Mouse (Mus musculus) gastrocnemius, postnatal 14 days (tissue): ENCODE measurements around the gene Gm12184. TPM values are rescaled to one million over a fixed set of nuclear protein-coding genes. Genes with fewer than 3 reads are reported as not detected.

Experiments
- DNase-seq: peaks from one replicate; pipeline ENCODE4 v3.0.0; 2021; ENCODE audit warnings: mixed read lengths
- intact Hi-C: fragments of 180-260 bp; cut with DNase I; formaldehyde crosslinking; loops from one replicate; pipeline ENCODE4 v1.15.1; 2025; ENCODE audit warnings: low total_unique reads
- total RNA-seq, 2 experiments: library from RNA; stranded (reverse); gene quantifications; 2 replicates each; pipeline ENCODE4 v1.2.3; 2021

Gene Gm12184
- total RNA-seq, 2 experiments from 2014 or later = 2.7 to 3.0 TPM

DNA sequence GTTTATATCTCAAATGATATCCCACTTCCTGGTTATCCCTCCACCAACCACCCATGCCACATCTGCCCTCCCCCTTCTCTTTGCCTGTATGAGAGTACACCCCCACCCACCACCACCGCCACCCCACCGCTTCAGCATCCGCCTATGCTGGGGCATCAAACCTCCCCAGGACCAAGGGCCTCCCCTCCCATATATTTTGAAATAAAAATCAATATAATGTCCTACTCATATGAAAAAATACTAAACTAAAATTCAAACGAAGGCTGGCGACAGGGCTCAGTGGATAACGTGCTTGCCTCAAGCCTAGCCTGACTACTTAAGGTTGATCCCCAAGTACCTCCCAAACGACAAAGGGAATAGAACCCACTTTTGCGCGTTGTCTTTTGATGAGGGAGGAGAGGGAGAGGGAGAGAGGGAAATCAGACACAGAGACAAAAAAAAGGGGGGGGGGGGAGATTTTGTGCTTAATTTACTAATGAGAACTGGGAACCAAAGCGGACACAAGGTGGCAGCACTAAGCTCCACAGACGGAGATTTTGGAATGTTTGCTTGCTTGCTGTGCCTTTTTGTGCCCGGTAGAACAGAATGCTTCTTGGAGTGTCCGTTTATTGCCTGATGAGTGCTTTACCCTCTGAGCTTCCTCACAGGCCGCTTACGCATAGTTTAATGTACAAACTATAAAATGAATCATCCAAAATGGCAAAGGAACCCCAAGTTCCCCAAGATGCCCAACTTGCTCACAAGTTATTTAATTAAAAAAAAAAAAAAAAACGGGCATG is 38.0 kb downstream of the Gm12184 start:
- intact Hi-C loops = loop anchor here (2.0 to 5.0 kb wide), 2 partner anchors 70 to 314 kb away; no protein-coding TSS in a partner anchor
- DNase-seq = peak; percentile 66

DNA sequence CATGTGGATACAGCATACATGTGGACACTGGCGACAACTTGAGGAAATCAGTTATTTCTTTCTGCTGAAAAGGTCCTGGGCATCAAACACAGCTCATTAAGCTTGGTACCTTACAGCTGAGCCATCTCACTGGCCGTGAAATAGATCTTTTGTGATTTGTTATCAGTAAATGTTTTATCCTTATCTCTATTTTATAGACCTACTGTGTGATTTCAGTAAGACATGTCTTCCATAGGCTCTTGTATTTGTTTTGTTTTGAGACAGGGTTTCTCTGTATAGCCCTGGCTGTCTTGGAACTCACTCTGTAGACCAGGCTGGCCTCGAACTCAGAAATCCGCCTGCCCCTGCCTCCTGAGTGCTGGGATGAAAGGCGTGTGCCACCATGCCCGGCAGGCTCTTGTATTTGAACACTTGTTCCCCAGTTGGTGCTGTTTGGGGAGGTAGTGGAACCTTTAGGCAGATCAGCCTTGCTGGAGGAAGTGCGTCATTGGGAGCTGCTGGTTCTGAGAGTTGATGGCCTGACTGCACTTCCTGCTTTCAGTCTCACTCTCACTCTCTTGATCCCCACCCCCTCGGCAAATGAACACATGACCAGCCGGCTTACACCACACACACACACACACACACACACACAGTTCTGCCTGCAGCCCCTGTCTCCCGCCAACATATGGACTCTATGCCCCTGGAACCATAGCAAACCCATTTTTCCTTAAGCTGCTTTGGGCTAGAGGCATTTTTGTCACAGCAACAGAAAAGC is 38.8 kb downstream of the Gm12184 start:
- peak; percentile 23 for DNase-seq
- intact Hi-C loops = loop anchor here (2.0 to 5.0 kb wide), 2 partner anchors 71 to 315 kb away; no protein-coding TSS in a partner anchor

DNA sequence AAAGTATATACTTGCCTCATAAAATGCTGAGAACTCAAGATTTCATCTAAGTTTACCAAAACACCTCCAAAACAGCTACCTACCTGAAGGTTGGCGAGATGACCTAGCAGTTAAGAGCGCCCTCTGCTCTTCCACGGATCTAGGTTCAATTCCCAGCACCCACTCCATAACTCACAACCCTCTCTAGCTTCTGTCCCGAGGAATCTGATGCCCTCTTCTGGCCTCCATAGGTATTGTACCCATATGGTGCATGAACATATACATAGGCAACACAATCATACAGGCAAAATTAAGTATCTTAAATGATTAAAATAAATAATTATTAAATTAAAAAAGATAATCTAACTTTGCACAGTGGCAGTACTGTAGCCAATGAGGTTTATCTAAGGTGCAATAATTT is 44.2 kb downstream of the Gm12184 start:
- no peak for DNase-seq
- intact Hi-C loops = no loop called here

DNA sequence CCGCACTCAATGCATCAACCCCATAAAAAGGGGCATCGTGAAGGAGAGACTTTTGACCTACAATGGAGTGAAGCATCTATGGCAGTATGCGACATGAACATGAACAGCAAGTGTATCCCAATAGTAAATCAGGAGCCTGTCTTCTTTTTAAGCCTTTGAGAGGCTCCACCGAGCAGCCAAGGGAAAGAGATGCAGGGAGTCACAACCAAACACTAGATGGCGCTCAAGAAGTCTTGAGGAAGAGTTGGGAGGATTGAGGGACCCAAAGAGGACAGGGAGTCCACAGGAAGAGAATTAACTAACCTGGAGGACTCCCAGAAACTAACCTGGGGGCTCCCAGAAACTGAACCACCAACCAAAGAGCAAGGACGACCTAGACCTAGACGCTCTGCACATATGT is 47.0 kb downstream of the Gm12184 start:
- no peak for DNase-seq

GRCm38 (mm10) chr11:48777303-48777702 is 49.2 kb downstream of the Gm12184 start:
- intact Hi-C loops = no loop called here
- no peak for DNase-seq

More for the DNA sequence above, 47.0 kb downstream of the Gm12184 start:
- intact Hi-C loops = no loop called here

GRCm38 (mm10) chr11:48776664-48777063 is 49.8 kb downstream of the Gm12184 start:
- intact Hi-C loops = no loop called here
- no peak for DNase-seq

DNA sequence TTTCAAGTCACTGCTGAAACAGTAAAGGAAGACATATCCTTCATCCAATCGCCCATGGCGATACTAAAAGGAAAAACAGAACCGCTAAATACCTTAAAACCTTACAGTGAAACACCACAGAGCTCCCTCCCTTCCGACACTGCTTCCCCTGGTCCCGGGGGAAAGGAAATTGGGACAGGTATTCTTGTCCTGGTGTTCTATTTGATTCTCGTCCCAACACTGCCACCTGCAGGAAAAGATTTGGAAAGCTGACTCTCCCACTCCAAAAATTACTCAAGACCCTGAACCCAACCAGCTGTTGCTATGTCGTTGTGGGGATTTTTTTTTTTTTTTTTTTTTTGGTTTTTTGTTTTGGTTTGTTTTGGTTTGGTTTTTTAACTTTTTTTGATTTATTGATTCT is 51.0 kb downstream of the Gm12184 start:
- intact Hi-C loops = no loop called here
- DNase-seq = no peak

Other genes with a start within 250 kb of the Gm12184 start
- 100 to 1,000 TPM; 392 to 429 TPM for gene Rack1, start 26.3 kb downstream of the Gm12184 start, total RNA-seq
- 10 to 100 TPM; 16.3 to 21.0 TPM for gene Trim41, start 9.3 kb downstream of the Gm12184 start, total RNA-seq
- gene Trim7, start 515 bp downstream of the Gm12184 start, total RNA-seq = 100 to 1,000 TPM in 1 of 2 experiments, 10 to 100 TPM in 1; 93.7 to 106 TPM
- 1 to 10 TPM; 6.1 to 7.0 TPM for gene Irgm1, start 45.0 kb upstream of the Gm12184 start, total RNA-seq
- gene Gm5431, start 75.6 kb upstream of the Gm12184 start, total RNA-seq = under 1 TPM; 0.21 to 0.35 TPM
- 1 to 10 TPM in 1 of 2 experiments, under 1 TPM in 1; 0.82 to 1.2 TPM for gene Psme2b, start 119.5 kb upstream of the Gm12184 start, total RNA-seq
- gene Olfr56, start 152.2 kb upstream of the Gm12184 start, total RNA-seq = not detected
- 1 to 10 TPM in 1 of 2 experiments, under 1 TPM in 1; 0.90 to 1.0 TPM for gene 9930111J21Rik1, start 152.7 kb upstream of the Gm12184 start, total RNA-seq
- gene Gm12185, start 165.6 kb upstream of the Gm12184 start, total RNA-seq = under 1 TPM; 0.13 to 0.47 TPM
- under 1 TPM in 1 of 2 experiments, not detected in 1; 0.14 TPM for gene Tgtp1, start 167.5 kb upstream of the Gm12184 start, total RNA-seq
- 1 to 10 TPM; 1.0 to 1.4 TPM for gene 9930111J21Rik2, start 224.6 kb upstream of the Gm12184 start, total RNA-seq
- gene Tgtp2, start 237.6 kb upstream of the Gm12184 start, total RNA-seq = not detected
- 1 to 10 TPM in 1 of 2 experiments, under 1 TPM in 1; 0.93 to 1.5 TPM for gene Ifi47, start 249.9 kb upstream of the Gm12184 start, total RNA-seq